Mouse (Mus musculus) ES-CJ7 (cell line): Measurements from ENCODE around the gene Zmynd10.

Experiments
- DNase-seq: peaks from one replicate; pipeline ENCODE4 v3.0.0; 2011; ENCODE audit warnings: low read depth, low spot score

Zmynd10 gene

DNA sequence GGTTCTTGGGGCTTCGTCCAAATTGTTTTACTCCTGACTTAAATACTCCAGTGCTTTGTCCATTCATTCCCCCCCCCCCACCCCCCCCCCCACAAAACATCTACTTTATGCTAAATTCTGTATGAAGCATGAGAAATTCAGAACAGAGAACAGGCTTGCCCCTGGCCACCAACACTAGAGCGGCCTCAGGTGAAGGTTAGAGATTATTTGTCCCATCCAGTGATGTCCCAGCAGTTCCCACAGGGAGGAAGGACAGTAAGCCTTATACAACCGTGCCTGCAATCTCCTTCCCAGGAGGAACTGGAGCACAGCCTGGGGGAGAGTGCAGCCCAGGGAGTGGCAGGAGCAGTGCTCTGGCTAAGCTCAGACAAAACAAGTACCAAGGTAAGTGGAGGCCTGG lies 31.5 kb downstream of the Zmynd10 start, which contains the start of gene Naa80:
Naa80 (plus strand) TSS at position 301 of the 400 bp plus-strand sequence.
- no peak for DNase-seq

DNA sequence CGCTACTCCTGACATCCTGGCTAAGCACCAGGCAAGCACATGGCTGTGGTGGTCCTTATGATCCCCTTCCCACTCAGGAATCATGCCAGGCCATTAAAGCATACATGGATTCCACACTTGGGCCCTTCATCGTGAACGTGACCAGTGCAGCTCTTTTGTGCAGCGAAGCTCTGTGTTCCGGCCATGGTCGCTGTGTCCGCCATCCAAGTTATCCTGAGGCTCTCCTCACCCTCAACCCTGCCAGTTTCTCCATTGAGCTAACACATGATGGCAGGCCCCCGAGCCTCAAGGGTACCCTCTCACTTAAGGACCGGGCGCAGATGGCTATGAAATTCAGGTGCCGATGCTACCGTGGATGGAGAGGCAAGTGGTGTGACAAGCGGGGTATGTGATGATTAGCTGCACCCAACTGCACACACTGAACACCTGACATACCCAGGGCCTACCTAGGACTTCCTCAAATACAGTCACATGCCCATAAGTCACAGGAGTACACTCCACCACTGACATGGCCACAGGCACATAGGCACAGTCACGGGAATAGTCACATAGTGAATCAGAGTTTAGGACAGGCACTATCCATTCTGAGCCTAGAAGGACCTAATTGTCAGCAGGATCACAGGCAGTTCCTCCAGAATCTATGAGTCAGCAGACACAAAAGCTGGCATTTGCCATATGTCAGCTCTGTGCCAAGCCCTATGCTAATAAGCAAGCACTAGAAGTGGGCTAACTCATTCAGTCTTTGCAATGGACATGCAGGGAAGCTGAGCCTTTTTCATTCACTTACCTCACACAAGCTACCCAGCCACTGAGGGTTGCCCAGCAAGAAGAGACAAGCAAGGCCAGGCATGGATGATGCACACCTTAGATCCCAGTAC lies 32.2 kb downstream of the Zmynd10 start:
- no peak for DNase-seq

DNA sequence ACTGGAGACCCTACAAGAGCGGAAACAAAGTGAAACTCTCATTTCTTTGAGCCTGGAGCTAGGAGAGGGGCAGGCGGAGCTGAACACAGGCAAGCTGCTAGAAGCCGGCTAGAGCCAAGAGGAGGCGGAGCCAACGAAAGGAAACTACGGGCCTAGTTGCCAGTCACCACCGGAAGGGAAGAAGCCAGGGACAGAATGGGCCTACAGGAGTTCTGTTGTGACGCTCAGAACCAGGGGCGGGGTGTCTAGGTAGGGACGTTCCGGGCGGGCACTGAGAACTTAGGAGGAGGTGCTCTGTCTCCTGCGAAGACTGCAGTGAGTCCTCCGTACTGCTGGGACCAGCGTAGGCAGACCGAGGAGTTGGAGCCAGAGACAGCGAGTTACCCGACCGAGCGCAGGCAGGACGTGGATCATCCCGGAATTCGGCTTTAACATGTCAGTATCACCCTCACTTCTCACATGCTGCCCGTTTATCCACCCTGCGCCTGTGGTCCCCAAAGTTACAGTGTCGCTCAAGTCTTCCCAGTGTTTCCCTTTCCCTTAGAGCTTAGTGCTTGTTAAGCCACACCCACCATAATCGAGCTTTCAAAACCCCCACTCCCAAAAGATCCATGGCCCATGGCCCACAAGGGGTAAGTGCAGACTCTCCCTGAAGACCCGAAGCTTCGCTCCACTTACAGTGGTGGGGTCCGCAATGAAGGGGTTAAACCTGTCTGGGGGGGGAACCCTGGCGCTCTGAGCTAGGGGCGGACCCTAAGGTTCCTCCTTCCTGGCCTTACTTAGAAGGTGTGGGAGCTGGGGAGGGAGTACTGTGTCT lies 33.6 kb downstream of the Zmynd10 start, which contains the start of gene Hyal3:
Hyal3 (plus strand) TSS at position 318 of the 817 bp plus-strand sequence.
- DNase-seq: peak; percentile 85

DNA sequence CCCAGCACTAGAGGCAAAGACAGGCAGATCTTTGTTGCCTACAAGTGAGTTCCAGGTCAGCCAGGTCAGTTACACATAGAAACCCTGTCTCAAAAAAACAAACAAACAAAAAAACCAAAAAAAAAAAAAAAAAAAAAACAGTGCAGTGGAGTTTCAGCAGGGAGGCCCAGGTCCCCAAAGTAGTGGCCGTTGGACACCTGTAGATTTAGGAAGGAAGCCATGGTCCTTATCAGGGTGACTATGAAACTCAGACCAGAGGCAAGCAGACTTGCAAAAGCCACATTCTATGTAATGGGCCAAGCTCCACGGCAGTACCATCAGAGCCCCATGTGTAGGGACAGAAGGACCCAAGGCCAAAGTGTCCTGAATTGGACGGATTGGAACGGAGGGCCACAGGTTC lies 34.5 kb downstream of the Zmynd10 start:
- no peak for DNase-seq

DNA sequence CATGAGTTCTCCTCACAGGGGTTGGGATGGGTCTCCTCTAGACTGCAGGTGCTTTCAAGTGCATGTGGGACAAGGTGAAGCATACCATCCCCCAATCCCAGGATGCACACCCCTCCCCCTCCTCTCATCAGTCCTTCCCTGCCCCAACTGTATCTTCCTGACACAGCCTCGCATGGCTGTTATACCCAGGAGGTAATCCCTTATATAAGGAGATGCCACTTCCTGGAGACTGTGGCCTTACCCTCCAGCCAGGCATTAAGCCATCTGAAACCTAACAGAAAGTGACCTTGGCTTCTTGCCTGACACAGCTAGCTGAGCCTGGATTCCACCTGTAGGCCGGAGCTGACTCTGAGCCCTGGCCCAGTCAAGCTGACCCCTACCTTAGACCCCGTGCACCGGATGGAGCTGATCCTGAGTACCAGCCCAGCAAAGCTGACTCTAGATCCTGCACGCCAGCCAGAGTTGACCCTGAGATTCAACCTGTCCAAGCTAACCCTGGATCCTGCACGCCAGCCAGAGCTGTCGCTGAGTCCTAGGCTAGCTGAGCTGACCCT lies 35.5 kb downstream of the Zmynd10 start:
- DNase-seq: no peak

DNA sequence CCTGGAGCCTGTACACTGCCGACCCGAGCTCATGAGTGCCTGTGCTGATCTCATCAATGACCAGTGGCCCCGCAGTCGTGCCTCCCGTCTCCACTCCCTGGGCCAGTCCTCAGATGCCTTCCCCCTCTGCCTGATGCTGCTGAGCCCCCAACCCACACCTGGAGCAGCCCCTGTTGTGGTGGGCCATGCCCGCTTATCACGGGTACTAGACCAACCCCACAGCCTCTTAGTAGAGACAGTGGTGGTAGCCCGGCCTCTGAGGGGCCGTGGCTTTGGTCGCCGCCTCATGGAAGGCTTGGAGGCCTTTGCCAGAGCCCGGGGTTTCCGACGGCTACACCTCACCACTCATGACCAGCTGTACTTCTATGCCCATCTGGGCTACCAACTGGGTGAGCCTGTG lies 36.1 kb downstream of the Zmynd10 start:
- no peak for DNase-seq

DNA sequence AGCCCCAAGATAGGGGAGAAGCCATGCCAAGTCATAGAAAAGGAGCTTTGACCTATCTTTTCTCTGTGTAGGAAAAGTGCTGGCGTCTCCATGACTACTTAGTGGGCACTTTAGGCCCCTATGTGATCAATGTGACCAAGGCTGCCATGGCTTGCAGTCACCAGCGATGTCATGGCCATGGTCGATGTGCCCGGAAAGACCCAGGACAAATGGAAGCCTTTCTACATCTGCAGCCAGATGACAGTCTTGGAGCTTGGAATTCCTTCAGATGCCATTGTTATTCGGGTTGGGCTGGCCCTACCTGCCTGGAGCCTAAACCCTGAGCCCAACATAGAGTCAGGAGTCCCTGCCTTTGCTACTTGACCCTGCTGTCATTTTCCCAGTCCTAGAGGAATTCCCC lies 39.4 kb downstream of the Zmynd10 start:
- DNase-seq: no peak

DNA sequence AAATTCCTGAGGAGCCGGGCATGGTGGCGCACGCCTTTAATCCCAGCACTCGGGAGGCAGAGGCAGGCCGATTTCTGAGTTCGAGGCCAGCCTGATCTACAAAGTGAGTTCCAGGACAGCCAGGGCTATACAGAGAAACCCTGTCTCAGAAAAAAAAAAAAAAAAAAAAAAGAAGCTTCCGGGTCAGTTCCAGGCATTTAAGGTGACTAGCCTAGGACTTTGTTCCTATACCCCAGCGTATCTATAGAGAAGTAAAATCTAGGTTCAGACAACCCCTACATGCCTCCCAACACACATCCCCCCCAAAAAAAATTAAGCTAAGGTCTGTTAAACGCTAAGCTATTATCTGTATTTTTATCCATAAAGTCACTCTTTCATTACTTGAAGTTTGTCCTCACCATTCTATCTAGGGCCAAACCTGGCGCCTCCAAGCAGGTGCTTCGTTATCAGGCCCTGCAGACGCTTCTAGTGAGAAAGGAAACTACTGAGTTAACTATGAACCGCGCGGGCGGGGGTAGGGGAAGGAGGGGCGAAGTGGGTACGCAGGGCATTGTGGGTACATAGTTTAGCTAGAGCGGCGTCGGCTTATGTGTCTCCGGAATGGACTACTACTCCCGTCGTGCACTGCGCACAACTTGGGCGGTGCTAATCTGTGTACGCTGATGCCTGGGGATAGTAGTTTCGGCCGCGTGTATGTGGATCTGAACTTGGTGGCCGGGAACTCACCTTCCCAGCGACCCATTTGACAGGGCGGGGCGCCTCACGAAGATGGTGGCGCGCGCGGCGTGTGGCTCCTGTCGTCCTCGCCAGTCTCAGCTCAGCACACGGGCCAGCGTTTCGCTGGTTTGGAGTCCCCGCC lies 40.1 kb downstream of the Zmynd10 start, which contains the start of gene Ifrd2:
Ifrd2 (plus strand) TSS at position 669 of the 859 bp plus-strand sequence.
- peak; percentile 99 for DNase-seq

DNA sequence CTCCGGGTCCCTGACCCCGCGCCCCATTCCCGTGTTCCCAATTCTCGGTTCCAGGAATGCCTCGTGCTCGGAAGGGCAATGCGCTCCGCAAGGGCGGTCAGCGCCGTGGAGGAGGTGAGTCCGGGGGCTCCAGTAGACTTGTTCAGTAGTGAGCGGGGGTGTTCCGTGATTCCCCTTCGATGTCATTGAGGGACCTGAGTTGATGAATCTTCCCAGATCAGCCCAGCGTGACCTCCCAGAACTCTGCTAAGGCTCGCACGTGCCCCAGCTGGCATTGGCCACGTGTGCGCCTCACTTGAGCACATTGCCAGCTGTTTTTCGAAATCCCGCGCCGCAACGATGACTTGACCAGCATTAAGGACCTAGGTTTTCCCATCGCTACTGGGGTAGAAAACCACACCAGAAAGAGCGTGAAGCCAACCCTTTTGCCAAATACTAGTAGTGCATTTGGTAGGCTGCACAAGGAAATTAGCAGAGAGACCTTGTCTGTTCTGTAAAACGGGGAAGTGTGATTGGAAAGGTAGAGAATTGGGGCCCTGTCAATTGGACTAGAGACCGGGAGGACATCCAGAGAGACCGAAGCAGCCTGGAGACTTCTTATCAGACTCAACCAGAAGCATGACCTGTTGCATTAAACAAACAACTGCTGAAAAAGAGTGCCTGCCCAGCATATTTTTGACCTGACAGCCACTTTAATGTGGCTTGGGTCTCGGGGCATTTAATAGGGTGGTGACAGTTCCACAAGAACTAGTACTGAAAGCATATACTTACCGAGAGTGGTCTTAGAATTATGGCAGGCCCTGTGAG lies 40.9 kb downstream of the Zmynd10 start:
- peak; percentile 47 for DNase-seq

DNA sequence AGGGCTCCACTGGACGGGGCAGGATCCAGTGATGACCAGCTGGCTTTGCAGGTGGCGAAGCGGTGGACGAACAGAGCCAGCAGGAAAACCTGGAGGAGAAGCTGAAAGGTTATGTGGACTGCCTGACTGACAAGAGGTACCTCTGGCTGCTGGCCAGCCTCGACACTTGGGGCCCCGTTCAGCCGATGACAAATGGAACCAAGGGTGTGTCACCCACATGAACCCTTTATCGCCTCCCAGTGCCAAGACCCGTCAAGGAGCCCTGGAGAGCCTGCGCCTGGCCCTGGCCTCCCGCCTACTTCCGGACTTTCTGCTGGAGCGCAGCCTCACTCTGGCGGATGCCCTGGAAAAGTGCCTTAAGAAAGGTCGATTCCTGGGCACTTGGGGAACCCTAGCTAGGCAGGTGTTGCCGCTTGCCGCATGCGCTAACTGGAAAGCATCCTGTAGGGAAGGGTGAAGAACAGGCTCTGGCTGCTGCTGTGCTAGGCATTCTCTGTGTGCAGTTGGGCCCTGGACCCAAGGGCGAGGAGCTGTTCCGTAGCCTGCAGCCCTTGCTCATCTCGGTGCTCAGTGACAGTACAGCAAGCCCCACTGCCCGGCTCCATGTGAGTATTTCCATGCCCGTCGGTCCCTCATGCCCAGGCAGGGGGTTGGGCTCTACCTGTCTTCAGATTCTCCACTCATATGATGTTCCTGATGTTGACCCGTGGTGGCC lies 43.1 kb downstream of the Zmynd10 start:
- peak; percentile 76 for DNase-seq

DNA sequence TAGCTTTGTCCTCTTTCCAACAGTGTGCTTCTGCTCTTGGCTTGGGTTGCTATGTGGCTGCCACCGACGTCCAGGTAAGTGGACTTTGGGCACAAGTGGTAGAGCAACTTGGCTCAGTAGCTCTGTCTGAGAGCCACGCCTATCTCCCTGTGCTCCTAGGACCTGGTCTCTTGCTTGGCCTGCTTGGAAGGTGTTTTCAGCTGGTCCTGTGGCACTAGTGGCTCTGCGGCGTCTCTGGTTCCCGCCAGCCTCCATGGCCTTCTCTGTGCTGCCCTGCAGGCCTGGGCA lies 43.6 kb downstream of the Zmynd10 start:
- no peak for DNase-seq

DNA sequence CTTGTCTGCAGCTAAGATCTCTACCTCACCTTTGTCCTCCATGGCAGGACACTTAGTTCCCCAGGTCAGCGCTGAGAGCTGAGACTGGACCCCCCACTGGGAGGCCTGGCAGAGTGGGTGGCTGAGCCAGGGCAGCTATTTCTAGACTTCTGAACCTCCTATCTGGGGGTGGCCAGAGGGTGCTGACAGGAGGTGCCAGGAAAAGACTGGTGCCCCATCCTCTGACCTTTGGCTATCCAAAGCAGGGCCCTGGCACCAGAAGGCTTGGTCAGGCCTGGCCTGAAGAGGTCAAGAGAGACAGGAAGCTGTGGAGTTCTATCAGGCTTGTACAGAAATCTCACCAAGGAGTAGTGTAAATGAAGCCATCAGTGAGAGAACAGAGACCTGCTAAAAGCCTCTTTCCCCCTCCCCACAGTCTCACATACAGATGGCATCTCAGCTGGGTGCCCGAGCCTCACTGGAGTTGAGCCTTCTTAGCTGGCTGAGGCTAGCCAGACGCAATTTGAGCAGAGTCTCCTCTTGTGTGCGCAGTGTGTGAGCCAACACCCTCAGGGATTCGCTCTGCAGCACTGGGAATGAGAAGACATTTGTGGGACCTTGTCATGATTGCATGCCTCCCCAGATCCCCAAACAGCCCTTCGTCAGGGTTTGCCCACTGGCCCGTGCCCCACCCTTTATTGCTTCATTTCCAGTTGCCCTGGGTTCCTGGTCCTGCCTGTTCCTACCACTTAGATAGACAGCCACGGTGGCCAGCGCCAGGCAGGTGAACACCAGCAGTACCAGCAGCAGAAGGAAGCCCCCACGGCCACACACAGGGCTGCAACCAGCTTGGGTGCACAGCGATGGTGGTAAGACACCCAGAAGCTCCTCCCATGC lies 46.2 kb downstream of the Zmynd10 start:
- DNase-seq: no peak

DNA sequence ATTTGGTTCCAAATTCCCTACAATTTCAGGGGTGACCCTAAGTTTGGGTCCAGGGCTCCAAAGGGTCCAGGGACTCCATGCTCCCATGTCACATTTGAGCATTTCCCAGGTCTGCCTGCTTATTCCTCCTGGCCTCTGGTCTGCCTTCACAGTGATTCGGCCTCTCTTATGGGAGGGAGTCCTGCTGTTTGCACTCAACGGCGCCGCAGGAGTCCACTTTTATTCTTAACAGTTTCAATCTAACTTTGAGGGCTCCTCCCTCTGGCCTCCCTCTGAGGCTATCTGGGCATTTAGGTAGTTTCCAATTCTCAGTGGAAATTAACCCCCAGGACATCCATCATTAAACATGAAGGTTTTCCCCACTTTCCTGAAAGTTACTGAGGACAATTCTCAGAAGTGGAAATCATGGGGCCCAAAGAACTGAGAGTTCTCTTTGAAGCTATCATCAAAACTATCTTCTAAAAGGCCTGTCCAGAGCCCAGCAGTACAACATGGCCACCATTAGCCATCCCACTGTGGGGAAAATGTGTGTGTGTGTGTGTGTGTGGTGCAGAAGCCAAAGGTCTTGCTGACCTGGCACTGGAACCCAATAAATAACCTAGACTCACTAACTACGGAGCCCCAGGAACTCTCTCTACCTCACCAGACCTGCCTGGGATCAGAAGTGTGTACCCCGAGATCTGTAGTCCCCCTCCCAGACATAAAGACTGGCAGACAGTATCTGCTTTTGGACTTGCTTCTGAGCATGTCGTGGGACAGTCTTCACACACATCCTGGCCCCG lies 47.4 kb downstream of the Zmynd10 start:
- DNase-seq: peak; percentile 90

DNA sequence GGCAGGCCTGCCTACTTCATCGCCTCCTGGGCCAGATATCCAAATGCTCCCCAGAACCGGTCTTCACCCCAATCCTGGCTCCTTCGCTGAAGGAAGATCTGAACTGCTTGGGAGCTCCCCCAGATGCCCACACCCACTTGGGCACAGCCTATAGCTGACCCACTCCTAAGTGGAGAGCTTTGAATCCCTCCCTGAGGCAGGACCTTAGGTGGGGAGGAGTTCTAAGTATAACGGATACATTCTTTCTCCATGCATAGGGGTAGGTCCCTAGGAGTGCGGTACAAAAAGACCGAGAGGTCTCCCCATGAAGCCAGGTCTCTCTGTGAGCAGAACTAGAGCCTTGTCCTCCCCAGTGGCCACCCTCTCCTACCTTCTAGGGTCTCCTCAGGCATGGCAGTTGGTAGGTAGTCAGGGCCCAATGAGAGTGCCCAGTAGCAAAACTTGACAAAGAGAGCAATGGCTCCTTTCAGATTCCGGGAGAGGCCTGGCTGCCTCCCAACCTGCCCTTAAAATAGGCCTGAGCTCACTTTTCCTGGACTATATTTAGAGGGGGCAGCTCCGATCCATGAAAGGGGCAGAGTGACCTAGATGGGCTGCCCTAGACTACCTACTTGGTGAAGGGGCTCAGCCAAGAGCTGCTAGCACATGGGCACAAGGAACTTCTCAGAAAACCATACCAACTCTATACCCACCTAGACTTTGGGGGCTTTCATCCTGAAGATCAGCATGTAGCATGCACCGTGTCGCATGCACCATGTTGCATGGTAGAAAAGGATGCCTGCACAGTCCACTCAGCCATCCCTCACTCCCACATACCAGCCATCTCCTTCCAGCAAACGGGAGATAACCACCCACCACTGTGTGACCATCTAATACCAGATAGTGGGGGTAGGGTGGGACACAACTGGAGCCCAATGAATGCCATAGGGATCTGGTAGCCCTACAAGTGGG lies 49.8 kb downstream of the Zmynd10 start:
- DNase-seq: no peak

DNA sequence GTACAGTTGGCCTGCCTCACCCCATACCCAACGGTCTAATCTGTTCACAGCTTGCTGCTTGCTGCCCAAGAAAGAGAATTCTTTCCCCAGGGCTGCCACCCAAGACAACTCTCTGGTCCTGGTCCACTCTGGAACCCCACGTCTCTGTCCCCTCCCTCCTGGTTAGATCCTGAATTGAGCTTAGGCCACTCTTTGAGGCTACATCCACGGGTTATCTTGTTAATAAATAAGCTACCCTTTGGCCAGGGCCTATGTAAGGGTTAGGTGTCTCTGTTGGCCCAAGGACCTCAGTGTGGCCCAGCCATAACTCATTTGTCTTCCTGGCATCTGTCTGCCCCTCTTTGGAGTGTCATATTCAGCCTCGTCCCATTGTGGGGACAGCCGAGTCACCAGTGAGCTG lies 51.3 kb downstream of the Zmynd10 start:
- no peak for DNase-seq

DNA sequence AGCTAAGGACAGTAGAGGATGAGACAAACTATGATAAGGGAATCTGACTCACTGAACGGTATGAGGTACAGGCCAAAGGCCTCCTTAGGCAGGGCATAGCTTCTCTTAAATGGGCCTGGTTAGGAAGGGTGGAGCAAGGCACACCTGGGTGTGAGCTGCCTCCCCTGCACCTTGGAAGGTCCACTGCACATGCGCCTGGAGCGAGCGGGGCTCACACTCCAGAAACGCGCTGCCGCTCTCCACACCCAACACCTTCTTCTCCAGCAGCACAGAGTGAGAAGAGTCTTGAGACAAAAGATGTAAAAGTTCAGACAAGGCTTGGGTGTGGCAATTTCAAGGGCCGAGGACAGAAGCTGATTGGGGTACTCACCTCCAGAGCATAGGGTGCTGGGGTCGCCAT lies 52.3 kb downstream of the Zmynd10 start:
- DNase-seq: peak; percentile 51

DNA sequence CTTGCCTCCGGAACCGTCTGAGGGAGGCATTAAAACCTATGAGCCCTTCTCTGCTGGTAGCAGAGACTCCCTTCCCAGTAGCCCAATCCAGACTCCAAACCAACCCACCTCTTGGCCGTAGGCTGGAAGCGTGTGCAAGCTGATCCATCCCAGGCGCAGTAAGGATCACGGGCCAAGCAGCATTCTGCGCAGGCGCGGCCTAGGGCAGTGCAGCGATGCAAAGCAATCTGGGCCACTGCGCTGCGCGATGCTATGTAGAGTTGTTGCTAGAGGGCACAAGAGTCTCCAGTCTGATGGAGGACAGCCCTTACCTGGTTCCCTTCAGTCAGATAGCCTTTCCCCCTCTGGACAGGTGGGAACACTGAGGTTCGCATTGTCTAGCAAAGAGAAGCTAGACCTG lies 52.7 kb downstream of the Zmynd10 start:
- DNase-seq: peak; percentile 88
